Mouse (Mus musculus) lung, embryonic 15.5 days (tissue): ENCODE data around the gene Prdm1. TPM values are rescaled to one million over a fixed set of nuclear protein-coding genes. Genes with fewer than 3 reads are reported as not detected.

Experiments
- ATAC-seq: fragments of 200-750 bp; cut with Nextera tagmentation; 2 replicates; pipeline ENCODE4 v1.8.0; 2017; ENCODE audit warnings: moderate number of reproducible peaks, borderline replicate concordance; ENCODE audit not compliant: low FRiP score, low TSS enrichment; ENCODE audit errors: extremely low read depth
- H3K27ac ChIP-seq: fragments of 300-500 bp; sonication (generic); 2 replicates; pipeline ENCODE4 v1.5.1; 2015; ENCODE audit warnings: moderate library complexity, mild to moderate bottlenecking, inconsistent platforms
- H3K27me3 ChIP-seq: fragments of 300-500 bp; sonication (generic); 2 replicates; pipeline ENCODE4 v1.6.1; 2015; ENCODE audit warnings: inconsistent platforms
- H3K36me3 ChIP-seq: fragments of 300-500 bp; sonication (generic); 2 replicates; pipeline ENCODE4 v1.6.1; 2015; ENCODE audit warnings: inconsistent platforms
- H3K4me1 ChIP-seq: fragments of 300-500 bp; sonication (generic); 2 replicates; pipeline ENCODE4 v1.6.1; 2015; ENCODE audit warnings: inconsistent platforms
- H3K4me2 ChIP-seq: fragments of 300-500 bp; sonication (generic); 2 replicates; pipeline ENCODE4 v1.6.1; 2015; ENCODE audit warnings: inconsistent platforms, mild to moderate bottlenecking, moderate library complexity
- H3K4me3 ChIP-seq: fragments of 300-500 bp; sonication (generic); 2 replicates; pipeline ENCODE4 v1.5.1; 2015; ENCODE audit warnings: mild to moderate bottlenecking, inconsistent platforms
- H3K9ac ChIP-seq: fragments of 300-500 bp; sonication (generic); 2 replicates; pipeline ENCODE4 v1.6.1; 2015; ENCODE audit warnings: inconsistent platforms
- H3K9me3 ChIP-seq: fragments of 300-500 bp; sonication (generic); 2 replicates; pipeline ENCODE4 v1.6.1; 2016; ENCODE audit warnings: inconsistent platforms
- WGBS: fragments of 180-500 bp; shearing (Covaris S2); methylation state at CpG from one replicate; pipeline ENCODE4 v1.1.7; 2015; 5-methylcytosine and 5-hydroxymethylcytosine counted together
- polyA plus RNA-seq: library from polyadenylated mRNA; unstranded; fragments of >200 nt; fragmentation: Nextera tagmentation; extraction: Ambion mirVana; gene quantifications from 2 replicates; pipeline ENCODE4 v1.2.1, GENCODE M21; 2015

The Prdm1 gene
- polyA plus RNA-seq, 1 experiment from 2014 or later = 1.7 TPM

GRCm38 (mm10) chr10:44464563-44464962 lies 63.7 kb downstream of the Prdm1 start:
- Histone ChIP-seq H3K9ac (no peak overlapping the region), H3K36me3 (no peaks in the 10 kb centered on the region), H3K9me3 (no peaks in the 10 kb centered on the region), H3K27ac (no peak overlapping the region), H3K4me1 (peaks cover 17% of the 10 kb centered on the region), H3K27me3 (peaks cover 40% of the 10 kb centered on the region), H3K4me2 (no peak overlapping the region), H3K4me3 (no peak overlapping the region)
- 72% methylated on average over 5 of the region's 5 CpGs for WGBS
- ATAC-seq = no peak

GRCm38 (mm10) chr10:44463856-44464255 lies 64.4 kb downstream of the Prdm1 start:
- peaks cover 40% of the 10 kb centered on the region for H3K27me3 ChIP-seq
- H3K27ac ChIP-seq = no peak overlapping the region
- WGBS = 69% methylated on average over 4 of the region's 4 CpGs
- ATAC-seq = no peak
- H3K9me3 ChIP-seq = no peaks in the 10 kb centered on the region
- no peak overlapping the region for H3K9ac ChIP-seq
- peaks cover 21% of the 10 kb centered on the region for H3K4me1 ChIP-seq
- H3K4me3 ChIP-seq = no peak overlapping the region
- no peak overlapping the region for H3K4me2 ChIP-seq
- H3K36me3 ChIP-seq = no peaks in the 10 kb centered on the region

- no peak for ATAC-seq
- Histone ChIP-seq H3K4me1 (peaks cover 34% of the 10 kb centered on the region), H3K36me3 (no peaks in the 10 kb centered on the region), H3K27ac (no peak overlapping the region), H3K27me3 (peaks cover 36% of the 10 kb centered on the region), H3K4me2 (no peak overlapping the region), H3K9ac (no peak overlapping the region), H3K9me3 (no peaks in the 10 kb centered on the region), H3K4me3 (no peak overlapping the region)
- WGBS = 54% methylated on average over 8 of the region's 8 CpGs
These were observed 66.0 kb downstream of the Prdm1 start for GRCm38 (mm10) chr10:44462351-44462750.

GRCm38 (mm10) chr10:44461063-44461462 lies 67.2 kb downstream of the Prdm1 start:
- H3K27ac ChIP-seq = no peak overlapping the region
- no peak for ATAC-seq
- no peaks in the 10 kb centered on the region for H3K9me3 ChIP-seq
- 85% methylated on average over 6 of the region's 6 CpGs for WGBS
- H3K9ac ChIP-seq = no peak overlapping the region
- H3K4me3 ChIP-seq = no peak overlapping the region
- H3K36me3 ChIP-seq = no peaks in the 10 kb centered on the region
- no peak overlapping the region for H3K4me2 ChIP-seq
- H3K27me3 ChIP-seq = peaks cover 36% of the 10 kb centered on the region
- H3K4me1 ChIP-seq = peaks cover 46% of the 10 kb centered on the region

- no peaks in the 10 kb centered on the region for H3K36me3 ChIP-seq
- H3K4me2 ChIP-seq = peak overlapping the region; percentile 94
- peaks cover 41% of the 10 kb centered on the region for H3K27me3 ChIP-seq
- no peaks in the 10 kb centered on the region for H3K9me3 ChIP-seq
- no peak overlapping the region for H3K9ac ChIP-seq
- peaks cover 40% of the 10 kb centered on the region for H3K4me1 ChIP-seq
- 14% methylated on average over 6 of the region's 6 CpGs for WGBS
- ATAC-seq = no peak
- H3K4me3 ChIP-seq = no peak overlapping the region
- no peak overlapping the region for H3K27ac ChIP-seq
These were observed 68.0 kb downstream of the Prdm1 start for GRCm38 (mm10) chr10:44460095-44460810.

GRCm38 (mm10) chr10:44459321-44460000 lies 68.8 kb downstream of the Prdm1 start:
- H3K4me1 ChIP-seq = peaks cover 36% of the 10 kb centered on the region
- H3K4me3 ChIP-seq = peak overlapping the region; percentile 56; the same call in 1 of the 2 replicates
- H3K27ac ChIP-seq = peak overlapping the region; percentile 75
- no peaks in the 10 kb centered on the region for H3K9me3 ChIP-seq
- no peak overlapping the region for H3K9ac ChIP-seq
- 8% methylated on average over 11 of the region's 11 CpGs for WGBS
- H3K4me2 ChIP-seq = peak overlapping the region; percentile 94
- no peak for ATAC-seq
- H3K27me3 ChIP-seq = peaks cover 33% of the 10 kb centered on the region
- H3K36me3 ChIP-seq = no peaks in the 10 kb centered on the region

GRCm38 (mm10) chr10:44458534-44459315 lies 69.6 kb downstream of the Prdm1 start:
- peak overlapping the region; percentile 75 for H3K27ac ChIP-seq
- H3K4me1 ChIP-seq = peaks cover 36% of the 10 kb centered on the region
- H3K36me3 ChIP-seq = no peaks in the 10 kb centered on the region
- under 1% methylated on average over 54 of the region's 54 CpGs for WGBS
- H3K9me3 ChIP-seq = no peaks in the 10 kb centered on the region
- H3K4me2 ChIP-seq = peak overlapping the region; percentile 94
- peak overlapping the region; percentile 56 for H3K4me3 ChIP-seq
- peak; percentile 84 for ATAC-seq
- peaks cover 26% of the 10 kb centered on the region for H3K27me3 ChIP-seq
- H3K9ac ChIP-seq = peak overlapping the region; percentile 50

GRCm38 (mm10) chr10:44457791-44458533 lies 70.3 kb downstream of the Prdm1 start:
- Histone ChIP-seq H3K4me1 (peaks cover 36% of the 10 kb centered on the region), H3K27ac (peak overlapping the region; percentile 75), H3K27me3 (peaks cover 21% of the 10 kb centered on the region), H3K4me3 (peak overlapping the region; percentile 56), H3K9ac (peak overlapping the region; percentile 50), H3K9me3 (no peaks in the 10 kb centered on the region), H3K36me3 (no peaks in the 10 kb centered on the region), H3K4me2 (peak overlapping the region; percentile 94)
- under 1% methylated on average over 25 of the region's 25 CpGs for WGBS
- ATAC-seq = no peak

- Histone ChIP-seq H3K4me1 (peaks cover 33% of the 10 kb centered on the region), H3K9ac (0 out of 2 replicates have a peak overlapping the region, but pooled peaks have one; percentile 18), H3K27me3 (peaks cover 21% of the 10 kb centered on the region), H3K4me2 (peak overlapping the region; percentile 94), H3K9me3 (no peaks in the 10 kb centered on the region), H3K27ac (no peak overlapping the region), H3K4me3 (peak overlapping the region; percentile 56), H3K36me3 (no peaks in the 10 kb centered on the region)
- WGBS = 2% methylated on average over 31 of the region's 31 CpGs
- ATAC-seq = no peak
These were observed 71.3 kb downstream of the Prdm1 start for GRCm38 (mm10) chr10:44456757-44457595.

GRCm38 (mm10) chr10:44454753-44455152 lies 73.5 kb downstream of the Prdm1 start:
- no peak for ATAC-seq
- no peak overlapping the region for H3K9ac ChIP-seq
- no peak overlapping the region for H3K4me2 ChIP-seq
- H3K4me3 ChIP-seq = no peak overlapping the region
- 61% methylated on average over 4 of the region's 4 CpGs for WGBS
- H3K27ac ChIP-seq = no peak overlapping the region
- peaks cover 31% of the 10 kb centered on the region for H3K4me1 ChIP-seq
- no peaks in the 10 kb centered on the region for H3K36me3 ChIP-seq
- H3K9me3 ChIP-seq = no peaks in the 10 kb centered on the region
- H3K27me3 ChIP-seq = peaks cover 21% of the 10 kb centered on the region
